Mouse (Mus musculus): ENCODE measurements around the gene Mctp1.

DNA sequence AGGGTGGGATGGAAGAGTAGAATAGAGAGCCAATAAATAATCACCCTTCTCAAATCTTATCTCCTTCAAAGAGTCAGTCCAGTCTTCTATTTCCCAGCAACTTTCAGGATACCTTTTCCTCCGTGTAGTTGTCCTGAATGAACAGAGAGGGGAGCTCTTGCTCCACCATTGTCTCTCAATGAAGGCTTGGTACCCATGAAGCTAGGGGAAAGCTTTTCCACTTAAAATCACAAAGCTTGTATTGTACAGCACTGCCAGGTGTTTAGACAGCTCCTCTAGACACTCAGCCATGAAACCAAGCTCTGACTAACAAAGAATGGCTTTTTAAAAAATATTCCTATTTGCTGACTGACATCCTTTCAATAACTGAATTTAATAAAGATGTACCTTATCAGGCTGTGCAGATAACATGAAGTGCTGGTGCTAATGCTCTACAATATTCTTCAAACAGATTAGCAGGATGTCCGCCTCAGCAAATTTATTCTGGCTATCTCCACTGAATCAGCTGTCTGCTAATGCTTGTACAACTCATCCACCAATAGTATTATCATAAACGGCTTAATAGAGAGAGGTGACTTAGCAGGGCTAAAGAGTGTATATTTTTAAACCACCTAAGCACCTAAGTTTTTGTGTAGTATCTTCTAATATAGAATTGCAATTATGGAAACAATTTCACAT lies 417.9 kb downstream of the Mctp1 start:
- TF ChIP-seq POLR2A (IDR thresholded peaks at IDR 0.05; ENCODE audit: control insufficient read depth in 1 of 2, insufficient read depth in 1 of 2, low read depth in 1 of 2, low read length in 2 of 2, poor library complexity in 1 of 2) = no peak
- TF ChIP-seq CTCF (IDR thresholded peaks at IDR 0.05 in 2 of 3, conservative IDR thresholded peaks at IDR 0.05 in 1 of 3; ENCODE audit: control insufficient read depth in 1 of 3, insufficient read depth in 1 of 3, low read depth in 2 of 3, low read length in 3 of 3, poor library complexity in 1 of 3, severe bottlenecking in 1 of 3) = peak in 1 of 3 experiments; percentile 45; a peak in 3 of 6 replicates
- no peak for TF ChIP-seq HCFC1 (IDR thresholded peaks at IDR 0.05; ENCODE audit: low read depth, low read length)
- TF ChIP-seq BHLHE40 (IDR thresholded peaks at IDR 0.05; ENCODE audit: borderline replicate concordance, low read depth, low read length) = no peak
- TF ChIP-seq RCOR1 (IDR thresholded peaks at IDR 0.05; ENCODE audit: low read depth, low read length) = no peak
- no peak for TF ChIP-seq POLR2AphosphoS2 (IDR thresholded peaks at IDR 0.05; ENCODE audit: low read length)
- TF ChIP-seq CHD1 (IDR thresholded peaks at IDR 0.05; ENCODE audit: low read depth, low read length) = no peak
- TF ChIP-seq MAFK (IDR thresholded peaks at IDR 0.05; ENCODE audit: borderline replicate concordance, low read depth, low read length) = no peak
- TF ChIP-seq NELFE (IDR thresholded peaks at IDR 0.05; ENCODE audit: low read depth, low read length) = no peak
- no peak for TF ChIP-seq UBTF (IDR thresholded peaks at IDR 0.05; ENCODE audit: borderline replicate concordance, insufficient read depth, low read depth, low read length)
- no peak for TF ChIP-seq MXI1 (IDR thresholded peaks at IDR 0.05; ENCODE audit: low read depth, low read length)
- peak; percentile 38; the same call in 1 of the 2 replicates for TF ChIP-seq SMC3 (IDR thresholded peaks at IDR 0.05; ENCODE audit: low read depth, low read length)
- TF ChIP-seq MAX (IDR thresholded peaks at IDR 0.05; ENCODE audit: low read length) = no peak
